Mouse (Mus musculus) limb, embryonic 10.5 days (tissue): ENCODE measurements around the gene Kremen2. TPM values are rescaled to one million over a fixed set of nuclear protein-coding genes. Genes with fewer than 3 reads are reported as not detected.
A peak's percentile ranks its signal among the peaks of the same experiment; 100 is the strongest.

Source experiments
- DNase-seq: peaks from one replicate; pipeline ENCODE4 v3.0.0-alpha.2; 2017; ENCODE audit warnings: low spot score
- H3K27ac ChIP-seq: fragments of 300-500 bp; sonication (generic); 2 replicates; pipeline ENCODE4 v1.5.1; 2016; ENCODE audit warnings: mild to moderate bottlenecking
- H3K27me3 ChIP-seq: fragments of 300-500 bp; sonication (generic); 2 replicates; pipeline ENCODE4 v1.6.1; 2016; ENCODE audit warnings: low read depth, mild to moderate bottlenecking; ENCODE audit not compliant: poor library complexity, severe bottlenecking
- H3K36me3 ChIP-seq: fragments of 300-500 bp; sonication (generic); 2 replicates; pipeline ENCODE4 v1.6.1; 2016; ENCODE audit warnings: mild to moderate bottlenecking, moderate library complexity
- H3K4me1 ChIP-seq: fragments of 300-500 bp; sonication (generic); 2 replicates; pipeline ENCODE4 v1.6.1; 2016
- H3K4me3 ChIP-seq: fragments of 300-500 bp; sonication (generic); 2 replicates; pipeline ENCODE4 v1.5.1; 2016; ENCODE audit warnings: mild to moderate bottlenecking, moderate library complexity
- H3K9me3 ChIP-seq: fragments of 300-500 bp; sonication (generic); replicated peaks from 2 replicates; pipeline ENCODE4 v1.6.1; 2016; ENCODE audit warnings: mild to moderate bottlenecking
- WGBS: fragments of 180-500 bp; shearing (Covaris S2); methylation state at CpG from one replicate; pipeline ENCODE4 v1.1.7; 2016; 5-methylcytosine and 5-hydroxymethylcytosine counted together
- polyA plus RNA-seq: library from polyadenylated mRNA; unstranded; fragments of >200 nt; fragmentation: Nextera tagmentation; extraction: Ambion mirVana; gene quantifications from 2 replicates; pipeline ENCODE4 v1.2.1, GENCODE M21; 2016

Gene Kremen2
- polyA plus RNA-seq, 1 experiment from 2014 or later = 19.5 TPM

DNA sequence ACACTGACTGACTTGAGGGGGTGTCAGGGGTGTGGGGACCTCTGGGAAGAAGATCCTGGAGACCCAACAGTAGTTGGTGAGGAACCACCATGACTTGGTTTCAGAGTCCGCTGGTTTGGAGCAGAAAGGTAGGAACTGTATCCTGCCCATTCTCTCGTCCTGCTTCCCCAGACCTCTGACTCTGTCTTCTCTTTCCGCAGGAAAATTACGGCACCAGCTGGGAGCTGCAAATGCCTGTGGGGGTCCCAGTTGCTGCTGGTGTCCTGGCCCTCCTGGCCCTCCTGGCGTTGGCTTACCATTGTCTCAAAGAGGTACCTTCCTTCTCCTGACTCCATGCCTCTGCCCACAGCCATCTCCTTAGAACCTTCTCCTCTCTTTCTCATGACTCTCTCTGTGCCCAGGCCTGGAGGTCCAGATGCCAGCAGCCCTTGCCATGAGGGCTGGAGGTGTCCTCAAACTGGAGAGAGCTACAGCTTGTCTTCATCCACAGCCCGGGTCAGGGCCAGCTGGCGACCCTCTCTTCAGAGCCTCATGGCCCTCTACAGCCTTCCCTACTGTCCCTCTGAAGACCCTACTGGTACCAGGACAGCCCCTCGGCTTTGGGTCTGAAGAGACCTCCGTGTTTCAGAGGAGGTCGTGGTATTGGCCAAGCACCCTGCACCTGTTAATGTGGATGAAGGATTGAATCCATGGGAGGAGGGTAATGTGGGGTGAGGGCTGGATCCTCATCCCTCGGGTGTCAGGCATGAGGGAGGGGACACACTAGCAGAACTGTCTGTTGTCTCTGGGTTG is 4.0 kb upstream of the Kremen2 start:
- Histone ChIP-seq H3K36me3 (peaks cover 35% of the 10 kb centered on the region), H3K9me3 (no peaks in the 10 kb centered on the region), H3K27ac (0 out of 2 replicates have a peak overlapping the region, but pooled peaks have one; percentile 4), H3K27me3 (peaks cover 38% of the 10 kb centered on the region), H3K4me1 (peaks cover 37% of the 10 kb centered on the region), H3K4me3 (peak overlapping the region; percentile 13; the same call in 1 of the 2 replicates)
- 85% methylated on average over 11 of the region's 11 CpGs for WGBS
- DNase-seq = no peak

- Histone ChIP-seq H3K9me3 (no peaks in the 10 kb centered on the region), H3K36me3 (peaks cover 27% of the 10 kb centered on the region), H3K4me3 (peak overlapping the region; percentile 13; the same call in 1 of the 2 replicates), H3K27ac (0 out of 2 replicates have a peak overlapping the region, but pooled peaks have one; percentile 4), H3K4me1 (peaks cover 41% of the 10 kb centered on the region), H3K27me3 (peaks cover 46% of the 10 kb centered on the region)
- DNase-seq = peak; percentile 68
- WGBS = 39% methylated on average over 10 of the region's 10 CpGs
These were observed 3.2 kb upstream of the Kremen2 start for GRCm38 (mm10) chr17:23748631-23749391.

- peaks cover 54% of the 10 kb centered on the region for H3K27me3 ChIP-seq
- DNase-seq = no peak
These were observed 2.4 kb upstream of the Kremen2 start for GRCm38 (mm10) chr17:23748026-23748425.

DNA sequence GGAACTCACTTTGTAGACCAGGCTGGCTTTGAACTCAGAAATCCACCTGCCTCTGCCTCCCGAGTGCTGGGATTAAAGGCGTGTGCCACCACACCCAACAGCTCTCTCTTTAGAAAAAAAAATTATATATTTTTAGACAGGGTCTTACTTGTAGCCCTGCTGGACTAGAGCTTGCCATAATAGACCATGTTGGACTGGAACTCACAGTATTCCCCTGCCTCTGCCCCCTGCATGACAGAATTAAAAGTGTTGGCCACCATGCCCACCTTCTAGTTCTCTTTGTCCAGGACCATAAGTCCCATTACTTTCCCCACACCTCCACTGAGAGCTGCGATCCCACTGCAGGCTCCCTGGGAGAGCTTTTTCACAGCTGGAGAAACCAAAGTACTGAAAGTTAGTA is 1.8 kb upstream of the Kremen2 start:
- Histone ChIP-seq H3K9me3 (no peaks in the 10 kb centered on the region), H3K27me3 (peaks cover 60% of the 10 kb centered on the region), H3K36me3 (peaks cover 14% of the 10 kb centered on the region), H3K4me1 (peaks cover 44% of the 10 kb centered on the region), H3K4me3 (no peak overlapping the region), H3K27ac (no peak overlapping the region)
- no peak for DNase-seq
- WGBS = 83% methylated on average over 3 of the region's 3 CpGs

More at GRCm38 (mm10) chr17:23748026-23748425, 2.4 kb upstream of the Kremen2 start:
- Histone ChIP-seq H3K36me3 (peaks cover 20% of the 10 kb centered on the region), H3K4me1 (peaks cover 41% of the 10 kb centered on the region), H3K27ac (no peak overlapping the region), H3K9me3 (no peaks in the 10 kb centered on the region), H3K4me3 (no peak overlapping the region)
- WGBS = 38% methylated on average over 6 of the region's 6 CpGs

DNA sequence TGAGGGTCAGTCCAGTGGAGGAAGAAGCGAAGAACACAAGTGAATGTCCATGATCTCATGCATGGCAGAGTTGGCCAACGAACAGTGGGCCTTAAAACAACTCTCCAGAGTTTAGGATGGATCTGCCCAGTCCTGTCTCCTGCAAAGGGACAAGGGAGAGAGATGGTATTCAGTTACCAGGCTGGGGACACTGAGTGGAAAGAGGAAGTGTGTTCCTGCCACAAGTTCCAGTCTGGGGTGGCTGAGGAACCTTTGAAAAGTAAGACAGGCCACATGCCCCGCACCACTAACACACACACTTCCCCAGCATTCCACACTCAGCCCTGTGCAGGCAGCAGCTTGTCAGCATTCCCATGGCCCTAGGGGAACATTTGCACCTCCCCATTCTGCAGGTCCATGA is 1.1 kb upstream of the Kremen2 start:
- 82% methylated on average over 3 of the region's 3 CpGs for WGBS
- H3K9me3 ChIP-seq = no peaks in the 10 kb centered on the region
- H3K27me3 ChIP-seq = peaks cover 67% of the 10 kb centered on the region
- peaks cover 51% of the 10 kb centered on the region for H3K4me1 ChIP-seq
- no peak overlapping the region for H3K27ac ChIP-seq
- no peak overlapping the region for H3K4me3 ChIP-seq
- DNase-seq = no peak
- H3K36me3 ChIP-seq = peaks cover 7% of the 10 kb centered on the region

DNA sequence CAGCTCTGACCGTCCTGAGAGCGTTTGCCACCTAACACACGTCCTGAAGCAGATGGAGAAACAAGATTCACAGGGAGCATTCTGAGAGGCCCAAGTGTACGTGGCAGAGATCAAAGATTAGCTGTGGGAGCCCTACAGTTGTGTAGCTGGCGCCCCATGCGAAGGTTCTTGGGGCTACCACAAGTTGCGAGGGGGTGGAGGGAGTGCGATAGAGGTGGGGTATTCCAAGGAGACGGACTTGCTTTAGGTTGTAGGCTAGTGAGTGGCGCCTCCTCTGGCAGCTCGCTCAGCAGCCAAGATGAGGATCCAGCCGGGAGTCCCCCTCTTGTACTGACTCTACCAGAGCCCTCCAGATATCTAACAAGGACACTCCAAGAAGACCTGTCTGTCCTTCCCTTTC is 678 bp upstream of the Kremen2 start:
- 0 out of 2 replicates have a peak overlapping the region, but pooled peaks have one; percentile 40 for H3K27ac ChIP-seq
- 2% methylated on average over 12 of the region's 12 CpGs for WGBS
- H3K4me3 ChIP-seq = peak overlapping the region; percentile 43
- H3K9me3 ChIP-seq = no peaks in the 10 kb centered on the region
- peaks cover 2% of the 10 kb centered on the region for H3K36me3 ChIP-seq
- peaks cover 53% of the 10 kb centered on the region for H3K4me1 ChIP-seq
- DNase-seq = peak; percentile 46
- H3K27me3 ChIP-seq = peaks cover 71% of the 10 kb centered on the region

- Histone ChIP-seq H3K4me1 (peaks cover 64% of the 10 kb centered on the region), H3K9me3 (no peaks in the 10 kb centered on the region), H3K4me3 (peak overlapping the region; percentile 43), H3K27ac (peak overlapping the region; percentile 19; the same call in 1 of the 2 replicates), H3K36me3 (no peaks in the 10 kb centered on the region; the same call in 1 of the 2 replicates), H3K27me3 (peaks cover 88% of the 10 kb centered on the region)
- 2% methylated on average over 14 of the region's 14 CpGs for WGBS
- peak; percentile 43 for DNase-seq
These were observed 982 bp downstream of the Kremen2 start for GRCm38 (mm10) chr17:23744651-23745050.

- no peaks in the 10 kb centered on the region for H3K9me3 ChIP-seq
- DNase-seq = no peak
- peak overlapping the region; percentile 43; the same call in 1 of the 2 replicates for H3K4me3 ChIP-seq
- H3K4me1 ChIP-seq = peaks cover 65% of the 10 kb centered on the region
- peaks cover 93% of the 10 kb centered on the region for H3K27me3 ChIP-seq
- WGBS = 21% methylated on average over 8 of the region's 8 CpGs
- H3K27ac ChIP-seq = no peak overlapping the region
- H3K36me3 ChIP-seq = no peaks in the 10 kb centered on the region; the same call in 1 of the 2 replicates
These were observed 1.6 kb downstream of the Kremen2 start for GRCm38 (mm10) chr17:23744076-23744475.

DNA sequence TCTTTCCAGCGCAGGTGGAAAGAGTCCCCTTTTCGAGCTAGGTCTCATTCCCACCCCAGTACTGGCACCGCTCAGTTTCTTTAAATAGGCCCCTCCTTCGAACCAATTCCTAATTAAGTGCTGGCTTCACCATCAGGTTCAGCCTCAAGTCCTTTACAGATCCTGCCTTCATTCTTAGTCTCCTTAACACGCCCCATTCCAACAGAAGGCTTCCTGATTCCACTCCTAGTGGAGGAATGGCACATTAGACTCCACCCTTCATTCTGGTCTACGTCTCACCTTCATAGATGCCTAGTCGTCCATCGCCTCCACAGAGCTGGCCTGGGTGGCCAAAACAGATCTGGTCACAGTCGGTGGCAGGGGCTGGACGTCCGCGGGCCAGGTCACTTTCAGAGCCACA is 2.7 kb downstream of the Kremen2 start:
- Histone ChIP-seq H3K9me3 (no peaks in the 10 kb centered on the region), H3K4me1 (peaks cover 64% of the 10 kb centered on the region), H3K27ac (no peak overlapping the region), H3K36me3 (no peaks in the 10 kb centered on the region; the same call in none of the 2 replicates), H3K4me3 (no peak overlapping the region), H3K27me3 (peaks cover 100% of the 10 kb centered on the region)
- DNase-seq = no peak
- 60% methylated on average over 12 of the region's 12 CpGs for WGBS

DNA sequence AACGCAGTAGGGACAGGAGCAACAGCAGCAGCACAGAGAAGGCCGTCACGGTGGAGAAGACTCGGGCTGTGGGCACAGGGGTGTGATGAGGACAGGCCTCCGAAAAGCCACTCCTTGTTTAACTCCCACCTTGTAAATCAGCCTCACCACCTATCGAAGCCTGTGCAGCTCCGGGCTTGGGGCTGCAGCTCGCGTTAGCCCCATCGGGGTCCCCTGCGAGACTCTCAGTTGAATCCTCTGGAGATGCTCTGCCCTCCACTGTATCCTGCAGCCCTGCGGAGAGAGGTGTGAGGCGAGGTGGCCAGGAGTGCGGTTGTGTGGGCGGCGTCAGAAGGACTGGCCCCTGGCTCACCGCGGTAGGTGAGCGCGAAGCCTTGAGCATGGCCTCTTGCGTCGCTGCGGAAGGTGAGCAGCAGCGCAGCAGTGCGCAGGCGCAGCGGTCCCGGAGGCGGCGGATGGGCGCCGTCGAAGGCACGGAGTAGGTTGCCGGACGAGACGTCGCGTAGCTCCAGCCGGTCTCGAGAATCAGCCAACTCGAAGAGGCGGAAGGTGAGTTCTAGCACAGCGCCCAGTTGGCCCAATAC is 3.3 kb downstream of the Kremen2 start:
- DNase-seq = peak; percentile 58
- Histone ChIP-seq H3K27ac (no peak overlapping the region), H3K4me3 (peak overlapping the region; percentile 35), H3K27me3 (peaks cover 100% of the 10 kb centered on the region), H3K36me3 (peaks cover 5% of the 10 kb centered on the region), H3K4me1 (peaks cover 64% of the 10 kb centered on the region), H3K9me3 (0 out of 2 replicates have a peak, but pooled peaks cover 3% of the 10 kb centered on the region)
- 8% methylated on average over 44 of the region's 44 CpGs for WGBS

GRCm38 (mm10) chr17:23741359-23742209 is 4.0 kb downstream of the Kremen2 start:
- Histone ChIP-seq H3K9me3 (0 out of 2 replicates have a peak, but pooled peaks cover 3% of the 10 kb centered on the region), H3K4me1 (peaks cover 64% of the 10 kb centered on the region), H3K27me3 (peaks cover 100% of the 10 kb centered on the region), H3K27ac (no peak overlapping the region), H3K4me3 (peak overlapping the region; percentile 35), H3K36me3 (peaks cover 10% of the 10 kb centered on the region)
- WGBS = 49% methylated on average over 38 of the region's 38 CpGs
- DNase-seq = no peak

DNA sequence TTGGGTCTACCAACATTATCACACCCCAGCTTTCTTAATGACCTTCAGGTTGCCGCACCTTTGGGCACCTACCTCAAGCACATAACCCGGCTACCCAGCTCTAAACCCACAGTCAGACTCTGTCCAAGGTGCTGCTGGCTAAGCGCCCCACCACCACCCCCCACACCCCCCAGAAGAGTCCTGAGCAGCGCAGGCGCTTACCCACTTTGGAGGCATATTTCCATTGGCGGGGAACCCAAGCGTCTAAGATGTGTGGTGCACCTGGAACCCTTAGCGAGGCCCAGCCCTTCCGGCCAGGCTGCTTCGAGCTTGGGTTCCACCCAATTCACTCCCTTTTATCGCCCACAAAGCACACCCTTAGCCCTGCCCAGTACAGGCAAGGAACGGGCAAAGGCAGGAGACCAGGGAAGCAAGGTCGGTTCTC is 5.0 kb downstream of the Kremen2 start, which contains the start of gene Paqr4:
Paqr4 (minus strand) TSS at position 270 of the 424 bp plus-strand sequence.
- Histone ChIP-seq H3K27me3 (peaks cover 100% of the 10 kb centered on the region), H3K4me1 (peaks cover 56% of the 10 kb centered on the region), H3K4me3 (peak within 1 kb of the TSS; percentile 71), H3K27ac (peak within 1 kb of the TSS; percentile 78), H3K36me3 (peaks cover 20% of the 10 kb centered on the region), H3K9me3 (0 out of 2 replicates have a peak, but pooled peaks cover 3% of the 10 kb centered on the region)
- 9% methylated on average over 13 of the region's 13 CpGs for WGBS
- no peak for DNase-seq
